Mouse (Mus musculus): ENCODE results near the gene Igfals. TPM values are rescaled to one million over a fixed set of nuclear protein-coding genes. Genes with fewer than 3 reads are reported as not detected.

Igfals gene
- total and polyA plus RNA-seq, 2 experiments from 2014 or later: 0.18 to 0.48 TPM

- Histone ChIP-seq H3K27ac (ENCODE audit: low read depth, low read length) (peak overlapping the region; percentile 87), H3K9me3 (ENCODE audit: low read length) (no peaks in the 10 kb centered on the region), H3K4me3 (ENCODE audit: low read depth, low read length) (peak overlapping the region; percentile 77), H3K4me2 (ENCODE audit: low read depth) (peak overlapping the region; percentile 97), H3K9ac (peak overlapping the region; percentile 91), H3K27me3 (ENCODE audit: insufficient read depth, low read length) (no peaks in the 10 kb centered on the region), H3K36me3 (ENCODE audit: insufficient read depth) (peaks cover 57% of the 10 kb centered on the region), H3K4me1 (ENCODE audit: insufficient read depth) (peaks cover 20% of the 10 kb centered on the region)
- 10% methylated on average over 31 of the region's 31 CpGs for WGBS
- ATAC-seq (peak; percentile 14), DNase-seq (no peak)
- no peak for TF ChIP-seq CTCF (IDR thresholded peaks at IDR 0.05; ENCODE audit: low read depth)
Measured at GRCm38 (mm10) chr17:24894061-24894994, 28.5 kb downstream of the Igfals start.

- peaks cover 20% of the 10 kb centered on the region for H3K4me1 ChIP-seq (ENCODE audit: insufficient read depth)
- DNase-seq (peak; percentile 91), ATAC-seq (peak; percentile 75)
- H3K4me2 ChIP-seq (ENCODE audit: low read depth): peak within 1 kb of the TSS; percentile 97
- no peaks in the 10 kb centered on the region for H3K9me3 ChIP-seq (ENCODE audit: low read length)
- peak within 1 kb of the TSS; percentile 91 for H3K9ac ChIP-seq
- peak within 1 kb of the TSS; percentile 90 for H3K27ac ChIP-seq (ENCODE audit: low read depth, low read length)
- peak within 1 kb of the TSS; percentile 77 for H3K4me3 ChIP-seq (ENCODE audit: low read depth, low read length)
- under 1% methylated on average over 62 of the region's 62 CpGs for WGBS
- TF ChIP-seq CTCF (IDR thresholded peaks at IDR 0.05; ENCODE audit: low read depth): no peak
- peaks cover 64% of the 10 kb centered on the region for H3K36me3 ChIP-seq (ENCODE audit: insufficient read depth)
- H3K27me3 ChIP-seq (ENCODE audit: insufficient read depth, low read length): no peaks in the 10 kb centered on the region
Measured at GRCm38 (mm10) chr17:24894995-24895547, 29.3 kb downstream of the Igfals start, which contains the start of the genes Eme2 and Mrps34. Gene Eme2 (minus strand): TSS chr17:24895087. Gene Mrps34 (plus strand): TSS chr17:24895116.

- no peaks in the 10 kb centered on the region for H3K27me3 ChIP-seq (ENCODE audit: insufficient read depth, low read length)
- WGBS: 9% methylated on average over 23 of the region's 23 CpGs
- H3K9me3 ChIP-seq (ENCODE audit: low read length): no peaks in the 10 kb centered on the region
- peak overlapping the region; percentile 77 for H3K4me3 ChIP-seq (ENCODE audit: low read depth, low read length)
- H3K4me2 ChIP-seq (ENCODE audit: low read depth): peak overlapping the region; percentile 97
- H3K36me3 ChIP-seq (ENCODE audit: insufficient read depth): peaks cover 64% of the 10 kb centered on the region
- no peak for ATAC-seq
- H3K9ac ChIP-seq: peak overlapping the region; percentile 91
- H3K4me1 ChIP-seq (ENCODE audit: insufficient read depth): peaks cover 20% of the 10 kb centered on the region
- no peak for DNase-seq
- no peak for TF ChIP-seq CTCF (IDR thresholded peaks at IDR 0.05; ENCODE audit: low read depth)
- H3K27ac ChIP-seq (ENCODE audit: low read depth, low read length): peak overlapping the region; percentile 90
Measured at GRCm38 (mm10) chr17:24895571-24896240, 29.9 kb downstream of the Igfals start.

GRCm38 (mm10) chr17:24896241-24896992 lies 30.6 kb downstream of the Igfals start, which contains the start of gene Nme3:
Gene Nme3 (plus strand): TSS chr17:24896500.
- H3K4me3 ChIP-seq (ENCODE audit: low read depth, low read length): peak within 1 kb of the TSS; percentile 77
- no peaks in the 10 kb centered on the region for H3K27me3 ChIP-seq (ENCODE audit: insufficient read depth, low read length)
- TF ChIP-seq CTCF (IDR thresholded peaks at IDR 0.05; ENCODE audit: low read depth): peak; percentile 49
- H3K36me3 ChIP-seq (ENCODE audit: insufficient read depth): peaks cover 64% of the 10 kb centered on the region
- H3K4me1 ChIP-seq (ENCODE audit: insufficient read depth): peaks cover 20% of the 10 kb centered on the region
- ATAC-seq (peak; percentile 69), DNase-seq (peak; percentile 74)
- peak within 1 kb of the TSS; percentile 97 for H3K4me2 ChIP-seq (ENCODE audit: low read depth)
- H3K27ac ChIP-seq (ENCODE audit: low read depth, low read length): peak within 1 kb of the TSS; percentile 90
- no peaks in the 10 kb centered on the region for H3K9me3 ChIP-seq (ENCODE audit: low read length)
- H3K9ac ChIP-seq: peak within 1 kb of the TSS; percentile 91
- WGBS: 2% methylated on average over 50 of the region's 50 CpGs

GRCm38 (mm10) chr17:24896993-24897269 lies 31.1 kb downstream of the Igfals start:
- H3K4me1 ChIP-seq (ENCODE audit: insufficient read depth): peaks cover 20% of the 10 kb centered on the region
- peak overlapping the region; percentile 91 for H3K9ac ChIP-seq
- no peak for TF ChIP-seq CTCF (IDR thresholded peaks at IDR 0.05; ENCODE audit: low read depth)
- H3K36me3 ChIP-seq (ENCODE audit: insufficient read depth): peaks cover 64% of the 10 kb centered on the region
- H3K27me3 ChIP-seq (ENCODE audit: insufficient read depth, low read length): no peaks in the 10 kb centered on the region
- DNase-seq: no peak
- WGBS: 36% methylated on average over 11 of the region's 11 CpGs
- H3K27ac ChIP-seq (ENCODE audit: low read depth, low read length): peak overlapping the region; percentile 90
- peak overlapping the region; percentile 77 for H3K4me3 ChIP-seq (ENCODE audit: low read depth, low read length)
- peak overlapping the region; percentile 97 for H3K4me2 ChIP-seq (ENCODE audit: low read depth)
- no peaks in the 10 kb centered on the region for H3K9me3 ChIP-seq (ENCODE audit: low read length)
- no peak for ATAC-seq

GRCm38 (mm10) chr17:24897600-24897999 lies 31.8 kb downstream of the Igfals start:
- no peaks in the 10 kb centered on the region for H3K9me3 ChIP-seq (ENCODE audit: low read length)
- DNase-seq: no peak
- H3K9ac ChIP-seq: 0 out of 2 replicates have a peak overlapping the region, but pooled peaks have one; percentile 14
- peaks cover 20% of the 10 kb centered on the region for H3K4me1 ChIP-seq (ENCODE audit: insufficient read depth)
- no peak for TF ChIP-seq CTCF (IDR thresholded peaks at IDR 0.05; ENCODE audit: low read depth)
- no peak overlapping the region for H3K4me3 ChIP-seq (ENCODE audit: low read depth, low read length)
- no peaks in the 10 kb centered on the region for H3K27me3 ChIP-seq (ENCODE audit: insufficient read depth, low read length)
- no peak overlapping the region for H3K27ac ChIP-seq (ENCODE audit: low read depth, low read length)
- H3K4me2 ChIP-seq (ENCODE audit: low read depth): peak overlapping the region; percentile 97
- no peak for ATAC-seq
- H3K36me3 ChIP-seq (ENCODE audit: insufficient read depth): peaks cover 64% of the 10 kb centered on the region
- WGBS: 78% methylated on average over 4 of the region's 4 CpGs

All from forebrain, postnatal 0 days (tissue).